Mouse (Mus musculus) frontal cortex, postnatal 14 days (tissue): ENCODE measurements around the gene Rps2.
"Not testable (repeated sequence)": the region's sequence is repeated elsewhere in the genome, so short reads cannot be mapped to it uniquely, and the experiment has no call there.

Experiments
- DNase-seq, 2 experiments: peaks; one replicate each; pipeline ENCODE4 v3.0.0; 2022; ENCODE audit warnings: low spot score in 2 of 2

Gene Rps2

DNA sequence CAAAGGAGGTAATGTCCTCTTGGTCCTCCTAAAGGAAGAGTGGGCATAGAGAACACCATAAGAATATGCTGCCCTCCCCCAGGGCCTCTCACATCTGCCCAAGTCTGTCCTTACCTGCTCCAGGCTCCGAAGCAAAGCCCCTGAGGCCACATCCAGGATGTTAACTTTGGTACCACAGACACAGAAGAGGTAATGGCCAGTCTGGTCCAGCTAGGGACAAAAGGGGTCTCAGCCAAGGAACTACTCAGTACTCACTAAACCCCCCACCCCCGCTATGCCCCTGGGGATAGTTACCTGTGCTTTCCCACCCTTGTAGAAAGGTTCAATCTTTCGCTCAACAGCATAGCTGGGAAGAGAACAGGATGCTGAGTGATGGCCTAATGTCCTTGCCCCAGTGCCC, 12.1 kb upstream of the Rps2 start:
- DNase-seq: no peak

DNA sequence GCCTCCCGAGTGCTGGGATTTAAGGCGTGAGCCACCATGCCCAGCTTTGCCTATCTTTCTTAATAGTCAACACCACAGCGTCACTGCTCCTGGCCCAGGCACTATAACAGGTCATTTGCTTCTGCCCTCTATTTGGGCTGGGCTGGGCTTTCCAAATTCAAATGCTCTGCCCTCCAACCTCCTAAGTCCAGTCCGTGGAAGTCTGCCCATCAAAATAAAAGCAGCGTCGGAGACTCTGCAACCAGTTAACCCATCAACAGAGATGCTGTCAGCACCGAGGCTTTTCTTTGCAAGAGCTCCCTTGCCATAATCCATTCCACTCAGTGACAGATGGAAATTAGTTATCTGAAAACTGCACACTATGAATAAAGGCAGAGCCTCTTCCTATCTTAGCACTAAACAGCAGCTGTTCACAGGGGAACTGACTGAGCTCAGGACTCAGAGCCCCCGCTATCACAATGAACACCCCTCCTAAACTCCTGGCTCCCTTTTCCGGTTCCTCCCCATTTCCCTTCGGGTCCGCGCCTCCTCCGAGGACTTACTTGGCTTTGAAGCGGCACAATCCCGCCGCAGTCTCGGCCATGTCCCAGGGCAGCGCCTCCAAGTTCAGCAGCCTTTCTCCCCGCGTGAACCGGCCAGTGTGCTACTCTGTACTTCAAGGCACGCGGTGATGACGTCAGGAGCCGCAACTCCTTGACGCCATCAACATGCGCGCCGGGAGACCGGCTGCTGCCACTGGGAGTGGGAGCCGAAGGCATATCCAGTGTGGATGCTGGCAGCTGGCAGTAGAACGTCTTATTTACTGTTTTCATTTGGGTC, 10.7 kb upstream of the Rps2 start, which contains the start of gene Tbl3:
Gene Tbl3, minus strand, starts transcription at position 679 of the 819 bp plus-strand sequence.
- peak; percentile 89 to 94 for DNase-seq

DNA sequence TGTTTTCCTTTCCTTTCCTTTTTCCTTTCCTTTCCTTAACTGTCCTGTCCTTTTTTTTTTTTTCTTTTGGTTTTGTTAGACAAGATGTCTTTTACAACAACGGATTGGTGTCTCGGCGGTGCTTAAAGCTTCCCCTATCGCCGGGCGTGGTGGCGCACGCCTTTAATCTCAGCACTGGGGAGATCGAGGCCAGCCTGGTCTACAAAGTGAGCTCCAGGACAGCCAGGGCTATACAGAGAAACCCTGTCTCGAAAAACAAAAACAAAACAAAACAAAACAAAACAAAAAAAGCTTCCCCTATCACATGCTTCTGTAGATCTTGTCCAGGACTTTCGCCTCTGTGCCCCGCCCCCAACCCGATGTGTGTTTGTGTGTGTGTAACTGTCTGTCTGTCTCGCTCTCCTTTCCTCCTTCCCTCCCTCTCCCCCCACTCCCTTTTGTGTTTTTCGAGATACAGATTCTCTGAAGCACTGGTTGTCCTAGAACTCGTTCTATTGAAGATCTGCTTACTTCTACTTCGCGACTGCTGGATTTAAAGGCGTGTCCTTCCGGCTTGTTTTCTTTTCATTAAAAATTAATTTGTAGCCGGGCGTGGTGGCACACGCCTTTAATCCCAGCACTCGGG, 10.0 kb upstream of the Rps2 start:
- DNase-seq: no peak

DNA sequence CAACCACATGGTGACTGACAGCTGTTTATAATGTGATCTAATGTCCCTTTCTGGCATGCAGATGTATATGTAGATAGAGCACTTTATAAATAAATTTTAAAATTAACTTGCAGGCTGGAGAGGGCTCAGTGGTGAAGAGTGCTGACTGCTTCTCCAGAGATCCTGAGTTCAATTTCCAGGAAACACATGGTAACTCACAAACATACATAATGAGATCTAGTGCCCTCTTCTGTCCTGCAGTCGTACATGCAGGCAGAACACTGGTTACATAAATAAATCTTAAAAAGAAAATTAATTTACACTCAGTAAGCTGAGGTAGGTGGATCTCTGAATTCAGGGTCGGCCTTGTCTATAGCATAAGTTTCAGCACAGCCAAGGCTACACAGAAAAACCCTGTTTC, 9.3 kb upstream of the Rps2 start:
- no peak for DNase-seq

DNA sequence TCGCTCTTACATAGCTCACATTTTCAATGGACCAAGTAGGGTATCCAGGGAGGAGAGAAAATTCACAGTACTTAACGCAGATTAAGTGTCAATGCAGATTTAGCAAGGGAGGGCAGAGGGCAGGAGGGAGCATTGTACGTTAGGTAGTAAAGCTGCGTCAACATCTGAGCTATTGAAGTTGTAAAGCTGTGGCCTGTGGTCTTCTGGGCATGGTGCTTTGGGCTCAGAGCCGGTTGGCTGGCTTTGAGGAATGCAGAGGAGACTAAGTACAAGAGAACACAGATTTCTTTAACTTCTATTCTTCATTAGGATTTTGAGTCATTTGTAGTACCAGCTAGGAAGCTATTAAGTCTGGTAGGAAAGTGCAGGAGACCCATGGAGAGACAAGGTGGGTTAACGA, 2.4 kb upstream of the Rps2 start:
- no peak for DNase-seq

DNA sequence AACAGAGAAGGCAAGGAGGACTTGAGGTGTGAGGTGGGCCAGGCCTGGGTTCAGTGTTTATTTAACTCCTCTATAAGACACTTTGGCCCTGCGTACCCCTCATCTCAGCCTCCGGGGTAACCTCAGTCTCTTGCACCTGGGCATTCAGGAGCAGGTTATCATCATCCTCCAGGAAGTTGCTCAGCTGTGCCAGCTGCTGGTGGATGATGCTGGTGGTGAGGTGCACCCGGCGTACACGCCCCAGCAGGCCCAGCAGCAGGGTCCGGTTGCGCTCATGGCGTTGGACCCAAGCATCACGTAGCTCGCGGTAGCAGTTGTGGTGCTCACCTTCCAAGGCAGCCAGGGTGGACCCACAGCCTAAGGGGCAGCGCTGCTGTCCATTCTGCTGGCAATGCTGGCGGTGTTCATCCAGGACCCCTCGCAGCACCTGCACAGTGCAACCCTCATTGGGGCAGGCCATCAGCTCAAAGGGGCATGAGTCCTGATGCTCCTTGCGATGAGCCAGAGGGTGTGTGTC, 1.7 kb upstream of the Rps2 start:
- no peak for DNase-seq

DNA sequence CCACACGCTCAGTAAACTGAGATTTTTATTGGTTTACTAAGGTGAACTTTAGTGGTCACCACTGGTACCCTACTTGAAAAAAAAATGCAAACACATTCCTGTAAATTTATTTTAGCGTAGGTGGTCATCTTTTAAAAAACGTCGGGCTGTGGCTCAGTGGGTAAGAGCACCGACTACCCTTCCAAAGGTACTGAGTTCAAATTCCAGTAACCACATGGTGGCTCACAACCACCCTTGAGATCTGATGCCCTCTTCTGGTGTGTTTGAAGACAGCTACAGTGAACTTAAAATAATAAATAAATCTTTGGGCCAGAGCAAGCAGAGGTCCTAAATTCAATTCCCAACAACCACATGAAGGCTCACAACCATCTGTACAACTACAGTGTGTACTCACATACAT, 1.0 kb downstream of the Rps2 start:
- DNase-seq: not testable (repeated sequence)

DNA sequence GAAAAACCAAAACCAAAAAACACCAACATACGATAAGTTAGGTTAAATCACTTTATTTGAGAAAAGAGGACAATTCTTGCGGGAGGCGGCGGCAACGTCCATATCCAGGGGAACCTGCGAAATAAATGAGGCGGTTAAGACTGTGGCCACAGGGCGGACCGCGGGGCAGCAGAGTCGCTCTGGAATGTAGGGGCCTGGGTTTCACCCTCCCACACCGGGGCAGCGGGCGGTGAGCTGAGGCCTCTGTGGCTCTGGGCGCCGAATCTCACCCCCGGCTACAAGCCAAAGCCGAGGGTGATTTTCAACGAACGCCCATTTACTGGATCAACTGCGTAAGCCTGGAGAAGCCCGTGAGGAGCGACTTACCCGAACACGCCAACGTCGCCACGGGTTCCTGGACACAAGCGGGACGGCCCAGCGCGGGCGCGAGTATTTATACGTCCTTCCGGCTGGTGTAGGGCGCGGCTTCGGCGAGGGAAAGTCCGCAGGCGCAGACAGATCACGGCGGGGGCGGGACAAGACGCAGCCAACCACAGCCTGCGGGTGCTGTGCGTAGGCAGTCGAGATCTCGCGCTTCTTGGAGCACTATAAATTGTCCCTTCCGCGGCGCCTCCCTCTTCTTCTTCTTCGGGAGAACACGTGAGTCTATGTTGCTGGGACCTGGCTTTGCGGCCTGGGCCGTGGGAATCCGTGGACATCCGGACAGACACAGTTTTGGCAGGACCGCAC, 1.7 kb downstream of the Rps2 start:
- peak; percentile 97 to 99 for DNase-seq

DNA sequence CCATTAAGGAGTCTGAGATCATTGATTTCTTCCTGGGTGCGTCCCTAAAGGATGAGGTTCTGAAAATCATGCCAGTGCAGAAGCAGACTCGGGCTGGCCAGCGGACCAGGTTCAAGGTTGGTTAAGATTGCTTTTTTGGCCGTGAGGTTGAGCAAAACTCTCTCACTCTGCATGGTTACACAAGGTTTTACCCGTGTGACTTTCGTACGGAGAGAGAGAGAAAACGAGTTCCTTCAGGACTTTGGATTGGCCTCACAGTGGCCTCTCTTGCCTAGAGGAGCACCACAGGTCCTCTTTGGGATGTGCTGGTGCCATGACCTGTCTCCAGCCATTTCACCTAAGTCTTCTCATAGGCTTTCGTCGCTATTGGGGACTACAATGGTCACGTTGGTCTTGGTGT, 2.7 kb downstream of the Rps2 start:
- not testable (repeated sequence) for DNase-seq

DNA sequence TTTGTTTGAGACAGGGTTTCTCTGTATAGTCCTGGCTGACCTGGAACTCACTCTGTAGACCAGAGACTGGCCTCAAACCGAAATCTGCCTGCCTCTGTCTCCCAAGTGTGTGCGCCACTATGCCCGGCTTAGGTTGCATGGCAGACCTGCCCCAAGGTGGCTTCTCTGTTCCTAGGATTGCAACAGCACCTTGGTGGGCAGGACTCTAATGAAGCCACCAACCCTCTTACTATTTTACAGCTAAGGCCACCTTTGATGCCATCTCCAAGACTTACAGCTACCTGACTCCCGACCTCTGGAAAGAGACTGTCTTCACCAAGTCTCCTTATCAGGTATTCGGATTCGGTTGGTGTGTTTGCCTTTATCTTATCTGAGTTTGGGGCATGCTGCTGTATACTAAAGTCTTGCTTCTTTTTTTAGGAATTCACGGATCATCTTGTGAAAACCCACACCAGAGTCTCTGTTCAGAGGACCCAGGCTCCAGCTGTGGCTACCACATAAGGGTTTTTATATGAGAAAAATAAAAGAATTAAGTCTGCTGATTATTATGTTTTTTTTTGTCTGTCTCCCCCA, 3.6 kb downstream of the Rps2 start:
- DNase-seq: not testable (repeated sequence)

DNA sequence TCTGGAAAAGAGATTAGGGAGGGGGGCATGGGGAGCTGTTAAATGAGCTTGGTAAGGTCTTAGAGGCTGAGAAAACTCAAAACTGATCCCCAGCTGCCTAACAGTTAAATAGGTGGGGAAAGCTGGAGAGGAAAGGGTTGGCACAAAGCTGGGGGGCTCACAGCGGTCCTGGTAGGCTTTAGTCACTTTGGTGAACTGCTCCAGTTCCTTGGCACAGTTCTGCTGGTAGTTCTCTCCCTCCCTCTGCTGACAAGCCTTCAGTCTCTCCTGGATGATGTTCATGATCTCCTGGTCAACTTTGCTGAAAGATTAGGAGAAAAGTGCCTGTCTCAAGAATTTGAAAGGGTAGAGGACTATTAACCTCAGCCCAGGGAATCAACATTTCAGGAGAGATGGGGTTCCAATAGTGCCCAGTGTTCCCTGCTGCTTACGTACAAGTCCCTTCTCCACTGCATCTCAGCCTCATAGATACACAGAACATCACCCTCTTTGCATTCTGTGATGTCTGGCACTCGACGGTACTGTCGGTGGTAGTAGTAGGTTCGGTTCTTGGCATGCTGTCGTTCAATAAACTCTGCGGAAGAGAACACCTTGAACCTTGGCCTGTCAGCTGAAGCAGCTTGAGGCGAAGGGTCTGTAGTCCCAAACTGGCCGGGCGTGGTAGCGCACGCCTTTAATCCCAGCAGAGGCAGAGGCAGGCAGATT, 4.5 kb downstream of the Rps2 start:
- no peak for DNase-seq

DNA sequence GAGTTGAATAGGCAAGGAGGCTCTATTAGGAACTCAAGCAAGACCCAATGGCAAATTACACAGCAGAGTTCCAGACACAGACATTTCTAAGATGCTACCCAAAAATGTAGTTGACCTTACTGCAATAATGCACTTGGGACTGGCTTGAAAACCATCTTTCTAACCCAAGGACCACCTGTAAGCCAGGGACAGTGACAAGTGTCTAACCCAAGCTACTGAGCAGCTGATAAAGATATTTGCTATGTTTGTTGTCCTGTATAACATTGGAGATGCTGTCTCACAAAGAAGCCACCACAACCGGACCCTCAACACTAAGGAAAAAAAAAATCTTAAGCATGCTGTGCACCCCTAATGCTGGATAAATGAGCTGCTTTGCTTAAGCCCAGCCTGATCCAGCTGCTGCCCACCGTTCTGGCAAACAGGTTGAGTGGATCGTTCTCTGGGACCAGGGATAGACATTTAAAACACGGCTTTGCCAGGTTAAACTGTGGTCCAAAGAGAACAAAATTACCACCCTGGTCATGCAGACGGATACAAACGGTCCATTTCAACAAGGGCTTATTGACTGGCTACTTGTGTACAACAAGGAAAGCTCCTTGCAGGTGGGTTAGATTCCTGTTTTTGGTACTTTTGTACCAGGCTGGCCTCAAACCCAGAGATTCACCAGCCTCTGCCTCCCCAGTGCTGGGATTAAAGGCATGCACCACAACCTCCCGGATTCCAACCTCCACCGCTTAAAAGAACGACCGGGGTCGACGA, 5.4 kb downstream of the Rps2 start:
- no peak for DNase-seq

DNA sequence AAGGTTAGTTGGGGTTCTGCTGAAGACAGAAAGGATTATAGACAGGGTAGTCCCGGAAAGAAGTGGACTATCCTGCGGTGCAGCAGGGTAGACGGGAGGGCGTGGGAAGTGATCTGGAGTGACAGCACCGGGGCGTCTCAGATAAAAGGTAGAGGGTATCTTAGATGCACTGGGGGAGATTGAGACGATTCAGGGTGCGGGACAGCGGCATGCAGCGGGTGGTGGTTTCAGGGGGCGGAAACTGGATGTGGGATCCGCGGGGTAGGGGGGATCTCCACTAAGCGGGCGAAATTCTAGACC, 5.9 kb downstream of the Rps2 start:
- peak in 1 of 2 experiments; percentile 26 for DNase-seq

DNA sequence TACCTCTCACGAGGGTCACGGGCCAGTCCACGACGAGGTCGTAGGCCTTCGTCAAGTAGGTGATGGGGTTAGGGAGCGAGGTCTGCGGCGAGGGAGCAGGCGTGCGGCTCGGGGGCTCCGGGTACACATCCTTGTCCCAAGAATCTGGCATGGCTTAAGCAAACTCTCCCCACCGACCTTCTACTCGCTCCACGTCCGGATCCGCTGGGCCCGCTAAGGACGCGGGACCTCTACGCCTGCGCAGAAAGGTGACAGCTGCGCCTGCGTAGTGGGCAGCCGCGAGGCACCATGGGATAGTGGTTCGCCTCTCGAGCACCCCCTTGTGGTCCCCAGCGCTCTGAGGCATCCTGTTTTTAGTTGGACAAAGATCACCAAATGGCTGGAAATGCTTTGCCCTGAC, 6.3 kb downstream of the Rps2 start, which contains the start of gene Ndufb10:
Gene Ndufb10, minus strand, starts transcription at position 295 of the 400 bp plus-strand sequence.
- peak; percentile 87 to 94 for DNase-seq

DNA sequence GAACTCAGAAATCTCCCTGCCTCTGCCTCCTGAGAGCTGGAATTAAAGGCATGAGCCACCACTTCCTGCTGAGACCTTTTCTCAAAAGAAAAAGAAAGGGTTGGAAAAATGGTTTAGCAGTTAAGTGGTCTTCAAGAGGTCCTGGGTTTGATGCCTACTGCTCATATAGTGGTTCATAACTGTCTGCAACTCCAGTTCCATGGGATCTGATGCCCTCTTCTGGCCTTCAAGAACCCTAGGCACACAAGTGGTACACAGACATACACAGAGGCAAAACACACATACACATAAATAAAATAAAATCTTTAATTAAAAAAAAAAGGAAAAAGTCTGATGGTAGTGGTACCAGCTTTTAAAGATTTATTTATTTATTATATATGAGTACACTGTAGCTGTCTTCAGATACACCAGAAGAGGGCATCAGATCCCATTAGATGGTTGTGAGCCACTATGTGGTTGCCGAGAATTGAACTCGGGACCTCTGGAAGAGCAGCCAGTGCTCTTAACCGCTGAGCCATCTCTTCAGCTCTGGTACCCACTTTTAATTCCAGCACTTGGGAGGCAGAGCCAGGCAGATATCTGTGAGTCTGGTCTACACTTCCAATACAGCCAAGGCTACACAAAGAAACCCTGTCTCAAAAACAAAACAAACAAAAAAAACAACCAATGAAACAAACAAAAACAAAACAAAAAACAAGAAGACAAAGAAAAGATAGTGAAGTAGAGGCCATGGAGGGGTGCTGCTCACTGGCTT, 7.9 kb downstream of the Rps2 start:
- DNase-seq: no peak

DNA sequence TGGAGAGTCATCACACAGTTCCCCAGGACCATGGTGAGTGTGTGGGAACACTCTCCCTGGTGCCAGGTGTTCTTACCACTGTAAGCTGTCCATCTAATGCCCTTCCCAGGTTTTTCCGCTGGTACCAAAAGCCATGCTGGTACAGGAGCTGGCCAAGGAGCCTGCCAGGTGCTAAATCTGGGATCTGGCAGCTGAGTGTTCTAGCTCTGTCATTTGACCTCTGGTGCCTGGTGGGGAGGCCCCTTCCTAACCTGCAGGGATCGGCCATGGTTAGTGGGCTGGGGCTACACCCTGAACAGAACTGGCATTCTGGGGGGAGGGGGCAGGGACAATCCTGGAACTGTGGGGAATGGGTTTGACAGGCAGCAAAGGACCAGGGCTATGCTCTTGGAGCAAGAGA, 9.7 kb downstream of the Rps2 start, which contains the start of gene Rpl3l:
Gene Rpl3l, plus strand, starts transcription at position 203 of the 400 bp plus-strand sequence.
- DNase-seq: no peak

DNA sequence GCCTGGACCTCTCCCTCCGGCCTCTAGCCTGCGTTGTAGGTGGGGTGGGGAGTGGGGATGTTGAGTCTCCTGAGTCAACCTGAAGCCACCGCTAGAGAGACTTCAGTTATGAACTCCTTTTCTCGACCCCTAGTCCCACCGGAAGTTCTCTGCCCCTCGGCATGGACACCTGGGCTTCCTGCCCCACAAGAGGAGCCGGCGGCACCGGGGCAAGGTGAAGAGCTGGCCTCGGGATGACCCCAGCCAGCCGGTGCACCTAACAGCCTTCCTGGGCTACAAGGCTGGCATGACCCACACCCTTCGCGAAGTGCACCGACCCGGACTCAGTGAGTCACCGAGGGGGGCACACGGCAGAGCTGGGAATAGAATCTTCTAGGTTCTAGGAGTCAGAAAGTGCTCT, 10.3 kb downstream of the Rps2 start:
- no peak for DNase-seq

DNA sequence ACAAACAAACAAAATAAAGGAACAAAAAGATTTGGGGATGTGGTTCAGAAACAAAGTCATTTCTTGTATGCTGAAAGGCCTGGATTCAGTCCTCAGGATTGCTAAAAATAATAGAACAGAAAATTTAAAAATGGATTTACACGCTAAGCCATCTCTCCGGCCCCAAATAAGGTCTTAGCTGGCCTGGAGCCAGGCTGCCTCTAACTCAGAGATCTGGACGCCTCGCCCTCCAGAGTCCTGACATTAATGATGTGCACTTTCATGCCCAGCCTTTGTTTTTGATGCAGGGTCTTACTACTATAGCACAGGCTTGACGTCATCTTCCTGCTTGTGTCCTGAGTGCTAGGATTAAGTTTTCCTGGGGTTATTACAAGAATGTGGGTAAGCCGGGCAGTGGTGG, 11.2 kb downstream of the Rps2 start:
- no peak for DNase-seq

DNA sequence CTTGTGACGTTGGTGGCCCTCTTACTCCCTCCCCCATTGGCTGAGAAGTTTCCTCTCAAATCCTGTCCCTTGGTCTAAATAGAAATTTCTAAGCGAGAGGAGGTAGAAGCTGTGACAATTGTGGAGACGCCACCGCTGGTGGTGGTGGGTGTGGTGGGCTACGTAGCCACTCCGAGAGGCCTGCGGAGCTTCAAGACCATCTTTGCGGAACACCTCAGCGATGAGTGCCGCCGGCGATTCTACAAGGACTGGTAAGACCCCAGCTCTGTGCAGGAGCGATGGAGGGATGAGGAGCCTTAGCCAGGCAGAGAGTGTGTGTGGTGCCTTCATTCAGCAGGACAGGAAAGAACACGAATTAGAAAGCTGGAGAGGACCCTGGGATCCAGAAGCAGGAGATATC, 12.9 kb downstream of the Rps2 start:
- no peak for DNase-seq
